Mouse (Mus musculus): ENCODE measurements around the gene Mok.

DNA sequence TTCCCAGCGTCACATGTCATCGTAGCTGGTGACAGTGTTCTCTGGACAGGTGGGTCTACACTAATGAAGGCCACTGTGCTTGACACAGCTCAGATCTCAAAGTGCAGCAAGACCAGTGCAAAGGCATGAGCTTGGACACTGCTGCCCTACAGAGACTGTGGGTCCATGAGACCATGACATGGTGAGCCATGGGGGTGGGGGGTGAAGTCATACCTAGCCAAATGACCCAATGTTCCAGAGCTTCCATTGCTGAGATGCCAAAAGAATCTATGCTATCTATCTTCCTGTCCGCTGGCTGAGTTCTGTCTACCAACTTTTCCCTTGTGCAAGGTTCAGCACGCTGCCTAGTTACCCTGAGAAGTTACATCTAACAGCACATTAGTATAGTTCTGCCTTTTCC lies 11.8 kb downstream of the Mok start:
- TF ChIP-seq POLR2A (IDR thresholded peaks at IDR 0.05; ENCODE audit: borderline replicate concordance, low read depth, low read length) (no peak), CTCF (IDR thresholded peaks at IDR 0.05; ENCODE audit: low read depth, low read length) (no peak)

Measured in bone marrow macrophage, adult 2 months (primary cell).